Mouse (Mus musculus) embryonic facial prominence, embryonic 11.5 days (tissue): ENCODE measurements around the gene Osbp2. TPM values are rescaled to one million over a fixed set of nuclear protein-coding genes. Genes with fewer than 3 reads are reported as not detected.

Source experiments
- ATAC-seq: fragments of 200-750 bp; cut with Nextera tagmentation; replicated peaks from 2 replicates; pipeline ENCODE4 v1.8.0; 2017; ENCODE audit warnings: low read depth; ENCODE audit not compliant: insufficient number of reproducible peaks, low FRiP score, low TSS enrichment
- DNase-seq: peaks from one replicate; pipeline ENCODE4 v3.0.0-alpha.2; 2015; ENCODE audit warnings: low spot score
- H3K27ac ChIP-seq: fragments of 300-500 bp; sonication (generic); replicated peaks from 2 replicates; pipeline ENCODE4 v1.5.1; 2014; ENCODE audit warnings: mild to moderate bottlenecking, low read depth, low read length, control low read depth
- H3K27me3 ChIP-seq: fragments of 300-500 bp; sonication (generic); 2 replicates; pipeline ENCODE4 v1.6.1; 2014; ENCODE audit warnings: mild to moderate bottlenecking, low read length, moderate library complexity, mixed read lengths; ENCODE audit not compliant: control insufficient read depth, insufficient read depth
- H3K36me3 ChIP-seq: fragments of 300-500 bp; sonication (generic); replicated peaks from 2 replicates; pipeline ENCODE4 v1.6.1; 2014; ENCODE audit warnings: low read depth, mild to moderate bottlenecking, low read length, moderate library complexity, mixed read lengths; ENCODE audit not compliant: control insufficient read depth, insufficient read depth
- H3K4me1 ChIP-seq: fragments of 300-500 bp; sonication (generic); 2 replicates; pipeline ENCODE4 v1.6.1; 2014; ENCODE audit warnings: low read length, mixed read lengths; ENCODE audit not compliant: control insufficient read depth, insufficient read depth
- H3K4me2 ChIP-seq: fragments of 300-500 bp; sonication (generic); 2 replicates; pipeline ENCODE4 v1.6.1; 2014; ENCODE audit warnings: low read depth, mild to moderate bottlenecking, control low read depth, low read length, moderate library complexity
- H3K4me3 ChIP-seq: fragments of 300-500 bp; sonication (generic); 2 replicates; pipeline ENCODE4 v1.5.1; 2014; ENCODE audit warnings: low read depth, low read length, control low read depth
- H3K9ac ChIP-seq: fragments of 300-500 bp; sonication (generic); replicated peaks from 2 replicates; pipeline ENCODE4 v1.6.1; 2014; ENCODE audit warnings: mild to moderate bottlenecking, control low read depth, low read length
- H3K9me3 ChIP-seq: fragments of 300-500 bp; sonication (generic); replicated peaks from 2 replicates; pipeline ENCODE4 v1.6.1; 2016; ENCODE audit warnings: mild to moderate bottlenecking, low read length, inconsistent platforms, mixed read lengths; ENCODE audit not compliant: control insufficient read depth
- WGBS: fragments of 180-500 bp; shearing (Covaris S2); extraction: QIAGEN DNeasy Blood & Tissue Kit; methylation state at CpG from one replicate; pipeline ENCODE4 v1.1.7; 2014; 5-methylcytosine and 5-hydroxymethylcytosine counted together
- polyA plus RNA-seq: library from polyadenylated mRNA; unstranded; fragments of >200 nt; fragmentation: Nextera tagmentation; extraction: Ambion mirVana; gene quantifications from 2 replicates; pipeline ENCODE4 v1.2.1, GENCODE M21; 2014

The Osbp2 gene
- polyA plus RNA-seq, 1 experiment from 2014 or later: 0.55 TPM

- no peaks in the 10 kb centered on the region for H3K36me3 ChIP-seq
- H3K9ac ChIP-seq: no peak overlapping the region
- no peaks in the 10 kb centered on the region for H3K9me3 ChIP-seq
- 65% methylated on average over 2 of the region's 2 CpGs for whole genome bisulfite sequencing
- no peaks in the 10 kb centered on the region for H3K27me3 ChIP-seq
- H3K4me1 ChIP-seq: no peaks in the 10 kb centered on the region
- no peak overlapping the region for H3K4me2 ChIP-seq
- no peak overlapping the region for H3K4me3 ChIP-seq
- ATAC-seq: no peak
- no peak overlapping the region for H3K27ac ChIP-seq
- DNase-seq: no peak
Measured at GRCm38 (mm10) chr11:3850315-3850614, 13.4 kb downstream of the Osbp2 start.

DNA sequence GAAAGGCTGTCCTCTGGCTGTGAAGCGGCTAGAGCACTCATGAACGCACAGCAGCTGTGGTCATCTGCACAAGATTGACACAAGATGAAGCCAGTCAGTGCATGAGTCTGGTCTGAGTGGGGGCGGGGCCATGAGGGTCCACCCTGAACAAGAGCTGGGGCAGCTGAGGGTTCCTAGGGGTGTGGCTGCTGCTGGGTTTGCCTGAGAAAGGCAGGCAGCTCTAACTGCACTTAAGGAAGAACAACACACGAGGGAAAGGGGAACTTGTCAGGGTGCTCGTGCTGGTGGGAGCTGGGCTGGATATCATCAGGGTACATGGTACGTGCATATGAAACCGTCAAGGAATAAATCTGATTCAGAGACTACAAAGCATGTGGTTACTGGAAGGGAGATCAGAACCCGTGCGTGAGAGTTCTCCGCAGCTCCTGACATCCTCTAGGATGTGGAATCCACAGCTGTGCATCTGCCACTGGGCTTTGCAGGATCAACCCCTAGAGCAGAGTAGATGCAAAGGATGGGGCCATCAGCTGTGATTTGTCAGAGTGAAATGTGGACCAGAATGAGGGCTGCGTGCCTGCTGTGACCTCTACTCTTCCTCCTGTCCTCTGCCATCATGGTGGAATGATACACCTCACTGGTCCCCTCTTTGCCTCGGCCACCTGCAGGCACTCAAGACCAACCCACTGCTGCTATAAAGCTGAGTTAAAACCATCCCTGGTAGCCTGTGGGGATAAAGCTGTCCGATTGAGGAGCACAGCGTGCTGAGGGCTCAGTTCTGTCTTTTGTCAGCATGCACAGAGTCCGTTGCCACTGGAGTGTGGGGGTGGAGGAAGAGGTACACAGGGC, 14.0 kb downstream of the Osbp2 start:
- no peak overlapping the region for H3K4me3 ChIP-seq
- no peak overlapping the region for H3K4me2 ChIP-seq
- H3K36me3 ChIP-seq: no peaks in the 10 kb centered on the region
- no peak for ATAC-seq
- no peaks in the 10 kb centered on the region for H3K4me1 ChIP-seq
- no peaks in the 10 kb centered on the region for H3K9me3 ChIP-seq
- DNase-seq: no peak
- no peaks in the 10 kb centered on the region for H3K27me3 ChIP-seq
- H3K9ac ChIP-seq: no peak overlapping the region
- H3K27ac ChIP-seq: no peak overlapping the region
- WGBS: 78% methylated on average over 15 of the region's 15 CpGs

GRCm38 (mm10) chr11:3846351-3846750, 17.4 kb downstream of the Osbp2 start:
- H3K4me1 ChIP-seq: no peaks in the 10 kb centered on the region
- no peak overlapping the region for H3K9ac ChIP-seq
- H3K4me3 ChIP-seq: no peak overlapping the region
- 59% methylated on average over 2 of the region's 2 CpGs for WGBS
- no peaks in the 10 kb centered on the region for H3K36me3 ChIP-seq
- no peaks in the 10 kb centered on the region for H3K27me3 ChIP-seq
- no peak overlapping the region for H3K4me2 ChIP-seq
- H3K27ac ChIP-seq: no peak overlapping the region
- ATAC-seq (no peak), DNase-seq (no peak)
- no peaks in the 10 kb centered on the region for H3K9me3 ChIP-seq

DNA sequence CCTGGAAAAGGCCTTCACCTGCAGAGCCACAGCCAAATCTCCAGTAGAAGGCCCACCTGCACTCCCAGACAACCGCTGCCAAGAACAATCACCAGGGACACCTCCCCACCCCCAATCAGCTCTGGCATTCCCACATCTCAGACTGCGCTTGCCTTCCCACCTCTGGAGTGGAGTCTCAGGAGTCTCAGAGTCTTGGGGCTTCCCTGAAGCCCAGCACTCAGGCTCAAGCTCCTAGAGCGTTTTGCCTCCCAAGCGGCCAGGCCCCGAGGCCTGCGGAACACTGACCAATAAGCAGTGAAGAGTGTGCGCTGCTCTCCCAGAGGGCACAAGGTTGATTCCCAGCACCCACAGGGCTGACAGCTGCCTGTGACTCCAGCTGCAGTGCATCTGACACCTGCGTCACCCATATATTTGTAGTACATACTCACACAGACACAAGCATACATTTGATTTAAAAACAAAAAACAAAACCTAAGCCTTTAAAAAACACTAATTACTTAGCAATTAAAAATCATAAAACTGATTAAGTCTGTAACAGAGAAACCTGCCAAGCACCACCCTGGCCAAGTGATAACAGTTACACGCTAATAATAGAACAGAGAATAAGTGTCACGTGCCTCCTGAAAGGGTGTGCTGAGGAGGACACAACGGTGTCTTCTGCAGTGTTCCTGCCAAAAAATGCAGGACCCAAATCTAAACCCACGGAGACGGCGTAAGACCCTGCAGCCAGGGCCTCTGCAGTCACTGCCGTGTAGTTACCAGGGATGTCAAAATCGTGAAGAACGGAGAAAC, 19.6 kb downstream of the Osbp2 start:
- Histone ChIP-seq H3K4me1 (no peaks in the 10 kb centered on the region), H3K4me2 (no peak overlapping the region), H3K27me3 (no peaks in the 10 kb centered on the region), H3K9me3 (no peaks in the 10 kb centered on the region), H3K4me3 (no peak overlapping the region), H3K27ac (no peak overlapping the region), H3K36me3 (no peaks in the 10 kb centered on the region), H3K9ac (no peak overlapping the region)
- WGBS: 79% methylated on average over 17 of the region's 17 CpGs
- ATAC-seq (no peak), DNase-seq (no peak)

DNA sequence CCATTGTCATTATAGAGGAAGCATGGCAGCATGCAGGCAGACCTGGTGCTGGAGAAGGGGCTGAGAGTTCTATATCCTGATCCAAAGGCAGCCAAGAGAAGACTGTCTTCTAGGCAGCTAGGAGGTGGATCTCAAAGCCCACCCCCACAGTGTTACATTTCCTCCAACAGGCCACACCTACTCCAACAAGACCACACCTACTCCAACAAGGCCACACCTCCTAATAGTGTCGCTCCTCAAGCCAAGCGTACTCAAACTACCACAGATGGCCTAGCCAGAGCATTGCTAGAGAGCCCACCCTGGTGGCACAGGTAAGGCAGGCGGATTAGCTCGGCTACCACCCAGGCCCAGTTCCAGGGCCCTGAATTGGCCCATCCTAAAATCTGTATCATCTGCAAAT, 28.4 kb downstream of the Osbp2 start:
- Histone ChIP-seq H3K4me1 (no peaks in the 10 kb centered on the region), H3K9me3 (no peaks in the 10 kb centered on the region), H3K9ac (no peak overlapping the region), H3K4me3 (no peak overlapping the region), H3K27me3 (no peaks in the 10 kb centered on the region), H3K36me3 (no peaks in the 10 kb centered on the region), H3K27ac (no peak overlapping the region), H3K4me2 (no peak overlapping the region)
- ATAC-seq (no peak), DNase-seq (no peak)
- WGBS: 67% methylated on average over 4 of the region's 4 CpGs

- Histone ChIP-seq H3K27ac (no peak overlapping the region), H3K27me3 (no peaks in the 10 kb centered on the region), H3K9ac (no peak overlapping the region), H3K9me3 (no peaks in the 10 kb centered on the region), H3K4me2 (peak overlapping the region; percentile 19; the same call in 1 of the 2 replicates), H3K4me1 (no peaks in the 10 kb centered on the region), H3K36me3 (no peaks in the 10 kb centered on the region), H3K4me3 (no peak overlapping the region)
- peak; percentile 51 for DNase-seq
- peak; percentile 56 for ATAC-seq
- 44% methylated on average over 13 of the region's 13 CpGs for WGBS
Measured at GRCm38 (mm10) chr11:3834421-3835098, 29.1 kb downstream of the Osbp2 start.

DNA sequence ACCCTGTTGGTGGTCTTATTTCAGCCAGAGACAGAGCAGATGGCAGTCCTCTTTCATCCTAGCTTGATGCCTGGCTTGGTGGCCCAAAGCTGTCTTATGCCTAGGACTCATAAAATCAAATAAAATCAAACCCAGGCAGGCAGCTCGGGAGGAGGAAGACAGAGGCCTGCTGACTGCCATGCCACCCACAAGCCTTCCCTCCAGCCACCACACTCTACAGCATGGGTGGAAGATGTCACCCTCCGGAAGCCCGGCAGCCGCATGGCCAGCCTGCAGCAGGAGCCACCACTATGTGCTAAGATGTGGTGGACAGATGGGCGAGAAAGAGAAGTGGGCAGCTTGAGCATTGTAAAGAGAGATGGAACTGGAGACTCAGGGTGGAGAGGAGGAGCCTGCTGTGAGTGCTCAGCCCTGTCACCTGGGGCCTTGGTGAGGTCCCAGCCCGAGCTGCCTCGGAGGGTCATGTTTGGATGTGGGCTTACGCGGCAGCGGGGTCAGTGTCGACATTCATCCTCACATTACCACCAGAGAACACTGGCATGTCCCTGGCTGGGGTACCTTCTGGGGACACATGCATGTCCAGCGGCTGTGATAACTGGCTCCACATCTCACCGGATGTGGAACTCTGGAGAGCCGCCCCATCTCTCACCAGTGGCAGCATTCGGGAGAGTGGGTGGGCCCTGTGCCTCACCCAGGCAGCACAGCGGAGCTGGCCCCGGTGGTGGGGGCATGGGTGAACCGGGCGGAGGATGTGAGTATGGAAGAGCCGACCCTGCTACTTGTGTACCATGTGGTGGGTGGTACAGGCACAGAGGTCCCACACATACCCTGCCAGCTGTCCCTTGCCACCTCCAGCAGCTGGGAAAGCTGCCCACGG, 29.9 kb downstream of the Osbp2 start:
- H3K27me3 ChIP-seq: no peaks in the 10 kb centered on the region
- WGBS: 35% methylated on average over 21 of the region's 21 CpGs
- DNase-seq (no peak), ATAC-seq (peak; percentile 48; the same call in 1 of the 2 replicates)
- H3K4me2 ChIP-seq: peak overlapping the region; percentile 19; the same call in 1 of the 2 replicates
- no peaks in the 10 kb centered on the region for H3K9me3 ChIP-seq
- H3K4me1 ChIP-seq: no peaks in the 10 kb centered on the region
- H3K27ac ChIP-seq: no peak overlapping the region
- H3K4me3 ChIP-seq: no peak overlapping the region
- H3K36me3 ChIP-seq: no peaks in the 10 kb centered on the region
- H3K9ac ChIP-seq: 0 out of 2 replicates have a peak overlapping the region, but pooled peaks have one; percentile 9
